7 mouse cellular contexts compared by ENCODE assay signal in the genomic region with DNA sequence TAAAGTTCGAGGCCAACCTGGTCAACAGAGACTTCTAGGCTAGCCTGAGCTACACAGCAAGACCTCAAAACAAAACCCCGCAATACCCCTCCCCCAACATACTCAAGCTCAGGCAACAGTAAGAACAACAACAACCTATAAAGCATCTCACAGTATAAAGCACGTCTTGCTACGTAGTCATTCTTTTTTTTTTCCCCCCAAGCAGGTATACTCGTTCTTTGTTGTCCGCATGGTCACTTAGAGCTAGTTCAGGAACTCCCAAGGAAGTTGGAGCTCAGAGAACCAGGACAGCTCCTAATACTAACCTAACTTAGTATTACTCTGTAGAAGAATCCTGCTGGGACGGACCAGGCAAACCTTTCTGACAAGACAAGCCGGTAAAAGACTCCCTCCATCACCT. TPM values are rescaled to one million over a fixed set of nuclear protein-coding genes. Genes with fewer than 3 reads are reported as not detected.
A peak's percentile ranks its signal among the peaks of the same experiment; 100 is the strongest.
DNase-seq lines count a peak whose midpoint lies in the region; ATAC-seq lines count a peak whose summit lies in the region.

No protein-coding gene starts in this region.

- peak overlapping the region; percentile 86 for H3K4me2 ChIP-seq in neural tube, embryonic 11.5 days (ENCODE audit: low read depth)
- H3K4me2 ChIP-seq in hindbrain, embryonic 16.5 days (ENCODE audit: low read length): peak overlapping the region; percentile 94
- H3K4me2 ChIP-seq in neural tube, embryonic 12.5 days (replicated peaks): peak overlapping the region; percentile 90

- H3K9ac ChIP-seq in neural tube, embryonic 11.5 days (ENCODE audit: low read length): peak overlapping the region; percentile 95
- peak overlapping the region; percentile 81 for H3K9ac ChIP-seq in hindbrain, embryonic 16.5 days (ENCODE audit: low read depth, low read length)
- peak overlapping the region; percentile 90 for H3K9ac ChIP-seq in neural tube, embryonic 12.5 days

- H3K27ac ChIP-seq in neural tube, embryonic 11.5 days (ENCODE audit: low read depth, low read length): no peak overlapping the region
- H3K27ac ChIP-seq in embryonic facial prominence, embryonic 10.5 days (replicated peaks): peak overlapping the region; percentile 97
- no peak overlapping the region for H3K27ac ChIP-seq in hindbrain, embryonic 16.5 days (ENCODE audit: low read depth, low read length)
- no peak overlapping the region for H3K27ac ChIP-seq in neural tube, embryonic 12.5 days

- no peaks in the 10 kb centered on the region for H3K36me3 ChIP-seq in neural tube, embryonic 11.5 days (ENCODE audit: control insufficient read depth, insufficient read depth, low read length)
- peaks cover 5% of the 10 kb centered on the region; the same call in 1 of the 2 replicates for H3K36me3 ChIP-seq in embryonic facial prominence, embryonic 10.5 days (replicated peaks)
- no peaks in the 10 kb centered on the region for H3K36me3 ChIP-seq in hindbrain, embryonic 16.5 days (ENCODE audit: control insufficient read depth, insufficient read depth, low read length)
- no peaks in the 10 kb centered on the region for H3K36me3 ChIP-seq in neural tube, embryonic 12.5 days

- H3K4me3 ChIP-seq in neural tube, embryonic 11.5 days (ENCODE audit: low read depth, low read length): peak overlapping the region; percentile 71
- peak overlapping the region; percentile 77 for H3K4me3 ChIP-seq in embryonic facial prominence, embryonic 10.5 days
- H3K4me3 ChIP-seq in hindbrain, embryonic 16.5 days (ENCODE audit: low read length): peak overlapping the region; percentile 93
- H3K4me3 ChIP-seq in neural tube, embryonic 12.5 days: peak overlapping the region; percentile 88

- intact Hi-C loops in left cerebral cortex, postnatal 4 days (cut with DNase I): no loop called here

- DNase-seq in neural tube, embryonic 11.5 days (ENCODE audit: low spot score): no peak
- no peak for DNase-seq in neural tube, embryonic 10.5 days (ENCODE audit: extremely low spot score, low spot score)
- no peak for DNase-seq in embryonic facial prominence, embryonic 10.5 days (ENCODE audit: low spot score)
- DNase-seq in urinary bladder, postnatal 36 days (ENCODE audit: low spot score in 2 of 2): no peak
- no peak for DNase-seq in left cerebral cortex, postnatal 4 days

- H3K9me3 ChIP-seq in neural tube, embryonic 11.5 days (ENCODE audit: control insufficient read depth, low read length): no peaks in the 10 kb centered on the region
- H3K9me3 ChIP-seq in embryonic facial prominence, embryonic 10.5 days: no peaks in the 10 kb centered on the region
- no peaks in the 10 kb centered on the region for H3K9me3 ChIP-seq in hindbrain, embryonic 16.5 days (ENCODE audit: control insufficient read depth, low read length)
- no peaks in the 10 kb centered on the region for H3K9me3 ChIP-seq in neural tube, embryonic 12.5 days

- H3K4me1 ChIP-seq in neural tube, embryonic 11.5 days (ENCODE audit: control insufficient read depth, insufficient read depth, low read length): peaks cover 5% of the 10 kb centered on the region; the same call in 1 of the 2 replicates
- H3K4me1 ChIP-seq in embryonic facial prominence, embryonic 10.5 days: peaks cover 19% of the 10 kb centered on the region
- peaks cover 11% of the 10 kb centered on the region for H3K4me1 ChIP-seq in hindbrain, embryonic 16.5 days (ENCODE audit: control insufficient read depth, insufficient read depth, low read depth, low read length)
- H3K4me1 ChIP-seq in neural tube, embryonic 12.5 days: peaks cover 8% of the 10 kb centered on the region

- no peaks in the 10 kb centered on the region for H3K27me3 ChIP-seq in neural tube, embryonic 11.5 days (ENCODE audit: control insufficient read depth, insufficient read depth, low read length)
- H3K27me3 ChIP-seq in embryonic facial prominence, embryonic 10.5 days (replicated peaks; ENCODE audit: low read depth, poor library complexity, severe bottlenecking): no peaks in the 10 kb centered on the region
- no peaks in the 10 kb centered on the region for H3K27me3 ChIP-seq in hindbrain, embryonic 16.5 days (replicated peaks; ENCODE audit: control insufficient read depth, insufficient read depth, low read length)
- H3K27me3 ChIP-seq in neural tube, embryonic 12.5 days (replicated peaks): no peaks in the 10 kb centered on the region

- 19% methylated on average over 8 of the region's 8 CpGs for WGBS in neural tube, embryonic 11.5 days
- 13% methylated on average over 8 of the region's 8 CpGs for WGBS in embryonic facial prominence, embryonic 10.5 days
- WGBS in hindbrain, embryonic 16.5 days: 16% methylated on average over 8 of the region's 8 CpGs
- WGBS in neural tube, embryonic 12.5 days: 15% methylated on average over 8 of the region's 8 CpGs

- ATAC-seq in neural tube, embryonic 11.5 days (ENCODE audit: insufficient read depth, low FRiP score, low TSS enrichment): no peak
- no peak for ATAC-seq in hindbrain, embryonic 16.5 days
- no peak for ATAC-seq in neural tube, embryonic 12.5 days (ENCODE audit: low FRiP score, low read depth)

RNA-seq across cellular contexts. Expression of a gene that starts 1.0 kb away (rescaled TPM):
- 68.9 and 73.7 TPM in 2 replicates for polyA plus RNA-seq in neural tube, embryonic 11.5 days (2014; fragmentation: Nextera tagmentation; extraction: Ambion mirVana)
- 87.7 and 90.1 TPM in 2 replicates for polyA plus RNA-seq in embryonic facial prominence, embryonic 10.5 days (2016; fragmentation: Nextera tagmentation; extraction: Ambion mirVana)
- polyA plus RNA-seq in hindbrain, embryonic 16.5 days (2015; fragmentation: Nextera tagmentation; extraction: Ambion mirVana): 34.6 and 38.0 TPM in 2 replicates
- 53.1 and 68.2 TPM in 2 replicates for polyA plus RNA-seq in neural tube, embryonic 12.5 days (2016; fragmentation: Nextera tagmentation; extraction: Ambion mirVana)
- 10 to 100 TPM; 50.3 to 59.2 TPM for total RNA-seq in left cerebral cortex, postnatal 4 days (2021)

RNA-seq across cellular contexts. Expression of a gene that starts 14.4 kb away (rescaled TPM):
- 1.5 and 1.7 TPM in 2 replicates for polyA plus RNA-seq in neural tube, embryonic 11.5 days (2014; fragmentation: Nextera tagmentation; extraction: Ambion mirVana)
- polyA plus RNA-seq in embryonic facial prominence, embryonic 10.5 days (2016; fragmentation: Nextera tagmentation; extraction: Ambion mirVana): 7.6 and 7.7 TPM in 2 replicates
- polyA plus RNA-seq in hindbrain, embryonic 16.5 days (2015; fragmentation: Nextera tagmentation; extraction: Ambion mirVana): 2.7 and 3.1 TPM in 2 replicates
- 2.6 and 3.4 TPM in 2 replicates for polyA plus RNA-seq in neural tube, embryonic 12.5 days (2016; fragmentation: Nextera tagmentation; extraction: Ambion mirVana)
- total RNA-seq in left cerebral cortex, postnatal 4 days (2021): 1 to 10 TPM; 2.1 to 5.8 TPM

RNA-seq across cellular contexts. Expression of a gene that starts 52.5 kb away (rescaled TPM):
- polyA plus RNA-seq in neural tube, embryonic 11.5 days (2014; fragmentation: Nextera tagmentation; extraction: Ambion mirVana): 51.2 and 54.7 TPM in 2 replicates
- polyA plus RNA-seq in embryonic facial prominence, embryonic 10.5 days (2016; fragmentation: Nextera tagmentation; extraction: Ambion mirVana): 61.4 and 62.6 TPM in 2 replicates
- 7.8 and 9.1 TPM in 2 replicates for polyA plus RNA-seq in hindbrain, embryonic 16.5 days (2015; fragmentation: Nextera tagmentation; extraction: Ambion mirVana)
- polyA plus RNA-seq in neural tube, embryonic 12.5 days (2016; fragmentation: Nextera tagmentation; extraction: Ambion mirVana): 31.4 and 33.7 TPM in 2 replicates
- 1 to 10 TPM; 3.5 to 3.8 TPM for total RNA-seq in left cerebral cortex, postnatal 4 days (2021)
